Mouse (Mus musculus): ENCODE measurements around the gene Rabgap1l. TPM values are rescaled to one million over a fixed set of nuclear protein-coding genes. Genes with fewer than 3 reads are reported as not detected.
A peak's percentile ranks its signal among the peaks of the same experiment; 100 is the strongest.

Gene Rabgap1l
- total and polyA plus RNA-seq, 2 experiments: 6.4 to 78.7 TPM

DNA sequence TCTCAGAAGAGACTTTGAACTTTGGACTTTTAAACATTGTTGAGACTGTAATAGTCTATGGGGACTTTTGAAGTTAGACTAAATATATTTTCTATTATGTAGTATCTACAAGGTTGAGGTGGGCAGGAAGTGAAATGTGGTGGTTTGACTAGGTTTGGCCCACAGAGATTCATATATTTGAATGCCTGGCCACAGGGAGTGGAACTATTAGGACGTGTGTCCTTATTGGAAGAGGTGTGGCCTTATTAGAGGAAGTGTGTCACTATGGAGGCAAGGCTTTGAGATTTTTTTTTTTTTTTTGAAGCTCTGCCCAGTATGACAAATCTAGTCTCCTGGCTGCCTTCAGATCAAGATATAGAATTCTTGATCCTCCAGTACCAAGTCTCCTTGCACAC, 101.8 kb downstream of the Rabgap1l start:
- H3K4me1 ChIP-seq (ENCODE audit: control insufficient read depth, insufficient read depth, low read length): peaks cover 28% of the 10 kb centered on the region
- peak overlapping the region; percentile 87 for H3K27ac ChIP-seq (replicated peaks; ENCODE audit: insufficient read depth, low read depth, low read length)
- no peak overlapping the region for H3K9ac ChIP-seq (ENCODE audit: low read depth, low read length)
- no peak for TF ChIP-seq CTCF (IDR thresholded peaks at IDR 0.05; ENCODE audit: low read depth, low read length)
- TF ChIP-seq POLR2A (IDR thresholded peaks at IDR 0.05; ENCODE audit: extremely low read depth, insufficient read depth, low read length): no peak
- peak; percentile 72 for DNase-seq (ENCODE audit: extremely low read depth, low read depth, low spot score)
- H3K36me3 ChIP-seq (ENCODE audit: control insufficient read depth, insufficient read depth, low read length): no peaks in the 10 kb centered on the region
- no peaks in the 10 kb centered on the region for H3K27me3 ChIP-seq (ENCODE audit: control insufficient read depth, insufficient read depth, low read length)
- no peak overlapping the region for H3K4me3 ChIP-seq (ENCODE audit: insufficient read depth, low read depth, low read length)
- WGBS: 35% methylated on average over 1 of the region's 1 CpGs
- no peaks in the 10 kb centered on the region for H3K79me2 ChIP-seq (ENCODE audit: control insufficient read depth, insufficient read depth, low read length)

DNA sequence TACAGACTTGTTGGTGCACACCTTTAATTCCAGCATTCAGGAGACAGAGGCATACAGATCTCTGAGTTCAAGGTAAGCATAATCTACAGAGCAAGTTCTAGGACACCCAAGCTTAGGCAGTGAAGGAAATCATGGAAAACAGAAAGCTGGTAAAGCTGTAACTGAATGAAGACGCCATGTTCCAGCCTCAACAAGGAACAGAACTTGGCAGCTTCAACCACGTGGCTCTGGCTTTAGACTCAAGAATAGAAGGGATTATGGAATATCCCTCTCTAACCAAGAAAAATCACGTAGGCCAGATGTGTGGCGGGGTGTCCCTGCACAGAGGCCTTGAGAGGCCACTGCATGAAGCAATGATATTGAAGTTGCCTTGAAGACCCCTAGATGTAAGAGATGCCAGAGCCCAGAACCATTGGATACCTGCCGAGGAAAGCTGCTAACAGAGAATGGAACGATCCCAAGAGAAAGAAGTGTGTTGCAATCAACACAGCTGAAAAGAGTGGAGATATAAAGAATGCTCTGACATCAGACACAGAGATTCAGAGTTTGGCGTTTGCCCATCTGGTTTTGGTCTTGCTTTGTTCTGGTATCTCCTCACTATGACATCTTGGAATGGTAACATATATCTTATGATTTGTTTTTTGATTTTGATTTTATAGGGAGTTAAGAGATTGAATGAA, 102.4 kb downstream of the Rabgap1l start:
- Histone ChIP-seq H3K9ac (ENCODE audit: low read depth, low read length) (no peak overlapping the region), H3K4me1 (ENCODE audit: control insufficient read depth, insufficient read depth, low read length) (peaks cover 28% of the 10 kb centered on the region), H3K4me3 (ENCODE audit: insufficient read depth, low read depth, low read length) (no peak overlapping the region), H3K36me3 (ENCODE audit: control insufficient read depth, insufficient read depth, low read length) (no peaks in the 10 kb centered on the region), H3K27me3 (ENCODE audit: control insufficient read depth, insufficient read depth, low read length) (no peaks in the 10 kb centered on the region), H3K79me2 (ENCODE audit: control insufficient read depth, insufficient read depth, low read length) (no peaks in the 10 kb centered on the region), H3K27ac (replicated peaks; ENCODE audit: insufficient read depth, low read depth, low read length) (peak overlapping the region; percentile 76)
- 36% methylated on average over 7 of the region's 7 CpGs for WGBS
- TF ChIP-seq CTCF (IDR thresholded peaks at IDR 0.05; ENCODE audit: low read depth, low read length): no peak
- no peak for TF ChIP-seq POLR2A (IDR thresholded peaks at IDR 0.05; ENCODE audit: extremely low read depth, insufficient read depth, low read length)
- peak; percentile 83 for DNase-seq (ENCODE audit: extremely low read depth, low read depth, low spot score)

DNA sequence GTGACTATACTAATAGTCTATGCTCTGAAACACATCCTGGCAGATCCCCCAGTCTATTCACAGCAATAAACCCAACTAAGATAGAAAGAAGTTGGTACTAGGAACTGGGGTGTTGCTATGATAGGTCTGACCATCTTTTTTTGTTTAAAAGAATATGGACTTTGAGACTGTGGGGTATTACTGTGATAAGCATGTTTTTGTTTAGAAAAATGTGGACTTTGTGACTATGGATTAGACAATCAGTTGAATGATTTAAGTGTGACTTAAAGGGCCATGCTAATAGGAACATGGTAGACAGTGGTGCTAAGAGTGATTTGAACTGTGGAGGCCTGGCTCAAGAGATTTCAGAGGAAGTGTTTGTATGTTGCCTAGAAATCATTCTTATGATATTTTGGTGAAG, 103.5 kb downstream of the Rabgap1l start:
- peak overlapping the region; percentile 99 for H3K27ac ChIP-seq (replicated peaks; ENCODE audit: insufficient read depth, low read depth, low read length)
- no peak overlapping the region for H3K4me3 ChIP-seq (ENCODE audit: insufficient read depth, low read depth, low read length)
- no peaks in the 10 kb centered on the region for H3K27me3 ChIP-seq (ENCODE audit: control insufficient read depth, insufficient read depth, low read length)
- H3K79me2 ChIP-seq (ENCODE audit: control insufficient read depth, insufficient read depth, low read length): no peaks in the 10 kb centered on the region
- TF ChIP-seq POLR2A (IDR thresholded peaks at IDR 0.05; ENCODE audit: extremely low read depth, insufficient read depth, low read length) (no peak), CTCF (IDR thresholded peaks at IDR 0.05; ENCODE audit: low read depth, low read length) (no peak)
- no peak overlapping the region for H3K9ac ChIP-seq (ENCODE audit: low read depth, low read length)
- peaks cover 28% of the 10 kb centered on the region for H3K4me1 ChIP-seq (ENCODE audit: control insufficient read depth, insufficient read depth, low read length)
- DNase-seq (ENCODE audit: extremely low read depth, low read depth, low spot score): peak; percentile 95
- H3K36me3 ChIP-seq (ENCODE audit: control insufficient read depth, insufficient read depth, low read length): no peaks in the 10 kb centered on the region

DNA sequence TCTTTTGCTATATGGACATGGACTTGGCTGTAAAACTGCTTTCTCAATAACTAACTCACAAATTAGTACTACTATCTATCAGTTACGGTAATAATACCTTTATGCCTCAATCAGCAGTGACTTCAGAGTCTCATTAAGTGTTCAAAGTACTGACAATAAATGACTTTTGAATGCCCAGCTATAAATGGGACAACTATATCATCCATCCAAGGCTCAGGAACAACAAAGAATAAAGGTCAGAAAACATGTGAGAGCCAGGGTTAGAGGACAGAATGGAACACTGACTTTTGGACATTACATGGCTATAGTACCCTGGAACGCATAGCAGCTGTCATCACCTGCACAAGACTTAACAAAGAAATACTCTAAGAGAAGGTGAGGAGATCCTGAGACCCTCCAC, 108.8 kb downstream of the Rabgap1l start:
- WGBS: 91% methylated on average over 2 of the region's 2 CpGs
- H3K4me3 ChIP-seq (ENCODE audit: insufficient read depth, low read depth, low read length): no peak overlapping the region
- no peaks in the 10 kb centered on the region for H3K79me2 ChIP-seq (ENCODE audit: control insufficient read depth, insufficient read depth, low read length)
- no peak overlapping the region for H3K27ac ChIP-seq (replicated peaks; ENCODE audit: insufficient read depth, low read depth, low read length)
- H3K36me3 ChIP-seq (ENCODE audit: control insufficient read depth, insufficient read depth, low read length): peaks cover 4% of the 10 kb centered on the region; the same call in 1 of the 2 replicates
- H3K4me1 ChIP-seq (ENCODE audit: control insufficient read depth, insufficient read depth, low read length): peaks cover 4% of the 10 kb centered on the region
- TF ChIP-seq POLR2A (IDR thresholded peaks at IDR 0.05; ENCODE audit: extremely low read depth, insufficient read depth, low read length) (no peak), CTCF (IDR thresholded peaks at IDR 0.05; ENCODE audit: low read depth, low read length) (no peak)
- H3K9ac ChIP-seq (ENCODE audit: low read depth, low read length): no peak overlapping the region
- no peaks in the 10 kb centered on the region for H3K27me3 ChIP-seq (ENCODE audit: control insufficient read depth, insufficient read depth, low read length)
- peak; percentile 39 for DNase-seq (ENCODE audit: extremely low read depth, low read depth, low spot score)

DNA sequence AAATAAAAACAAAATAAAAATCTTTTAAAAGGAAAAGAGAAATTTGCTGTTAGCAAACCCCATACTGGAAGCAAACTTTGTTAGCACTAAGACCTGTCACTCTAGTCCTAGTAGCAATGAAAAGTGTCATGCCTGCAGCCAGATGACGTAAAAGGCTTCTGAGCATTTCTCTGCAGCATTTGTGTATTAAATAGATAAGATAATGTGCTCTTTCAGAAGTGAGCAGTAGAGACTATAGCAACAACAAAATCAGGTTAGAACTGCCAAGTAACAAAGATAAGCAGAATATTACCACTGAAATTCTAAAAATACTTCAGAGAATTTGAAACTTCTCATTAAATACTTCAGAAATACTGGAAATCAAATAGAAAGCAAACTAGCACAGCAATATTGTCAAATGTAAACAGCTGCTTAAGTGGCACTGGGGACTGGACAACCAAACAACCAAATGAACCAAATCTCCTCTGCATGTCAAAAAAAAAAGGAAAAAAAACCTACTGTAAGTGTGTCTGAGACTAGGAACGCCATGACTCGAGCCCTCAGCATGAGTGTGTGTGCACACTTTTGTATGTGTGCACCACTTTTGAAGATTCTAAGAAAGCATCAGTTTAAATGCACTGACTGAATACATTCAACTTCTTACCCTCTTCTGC, 111.5 kb downstream of the Rabgap1l start:
- no peak for DNase-seq (ENCODE audit: extremely low read depth, low read depth, low spot score)
- 83% methylated on average over 3 of the region's 3 CpGs for WGBS
- H3K27ac ChIP-seq (replicated peaks; ENCODE audit: insufficient read depth, low read depth, low read length): no peak overlapping the region

DNA sequence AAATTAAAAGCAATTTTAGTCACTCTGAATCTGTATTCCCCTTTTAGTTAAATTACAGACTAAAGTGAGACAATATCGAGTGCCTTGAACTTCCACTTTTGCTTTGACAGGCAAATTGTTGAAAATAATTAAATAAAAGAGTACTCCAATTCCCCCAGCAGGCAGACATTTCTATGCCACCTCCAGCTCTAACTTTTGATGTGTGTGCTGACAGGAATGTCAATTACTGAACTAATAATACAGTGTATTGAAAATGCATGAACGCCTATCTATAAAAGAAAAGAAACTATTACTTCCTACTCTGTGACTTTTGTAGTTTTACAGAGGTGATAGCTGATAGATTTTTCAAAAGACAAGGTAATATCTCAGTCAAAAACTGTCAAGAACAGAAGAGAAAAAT, 118.2 kb downstream of the Rabgap1l start:
- no peaks in the 10 kb centered on the region for H3K36me3 ChIP-seq (ENCODE audit: control insufficient read depth, insufficient read depth, low read length)
- H3K27ac ChIP-seq (replicated peaks; ENCODE audit: insufficient read depth, low read depth, low read length): no peak overlapping the region
- H3K4me1 ChIP-seq (ENCODE audit: control insufficient read depth, insufficient read depth, low read length): no peaks in the 10 kb centered on the region
- TF ChIP-seq CTCF (IDR thresholded peaks at IDR 0.05; ENCODE audit: low read depth, low read length) (no peak), POLR2A (IDR thresholded peaks at IDR 0.05; ENCODE audit: extremely low read depth, insufficient read depth, low read length) (no peak)
- H3K79me2 ChIP-seq (ENCODE audit: control insufficient read depth, insufficient read depth, low read length): no peaks in the 10 kb centered on the region
- H3K9ac ChIP-seq (ENCODE audit: low read depth, low read length): no peak overlapping the region
- 90% methylated on average over 2 of the region's 2 CpGs for WGBS
- no peak overlapping the region for H3K4me3 ChIP-seq (ENCODE audit: insufficient read depth, low read depth, low read length)
- DNase-seq (ENCODE audit: extremely low read depth, low read depth, low spot score): no peak
- no peaks in the 10 kb centered on the region for H3K27me3 ChIP-seq (ENCODE audit: control insufficient read depth, insufficient read depth, low read length)

More for the DNA sequence above, 111.5 kb downstream of the Rabgap1l start:
- Histone ChIP-seq H3K27me3 (ENCODE audit: control insufficient read depth, insufficient read depth, low read length) (no peaks in the 10 kb centered on the region), H3K4me1 (ENCODE audit: control insufficient read depth, insufficient read depth, low read length) (no peaks in the 10 kb centered on the region; the same call in 1 of the 2 replicates), H3K79me2 (ENCODE audit: control insufficient read depth, insufficient read depth, low read length) (no peaks in the 10 kb centered on the region), H3K9ac (ENCODE audit: low read depth, low read length) (no peak overlapping the region), H3K4me3 (ENCODE audit: insufficient read depth, low read depth, low read length) (no peak overlapping the region), H3K36me3 (ENCODE audit: control insufficient read depth, insufficient read depth, low read length) (peaks cover 4% of the 10 kb centered on the region; the same call in 1 of the 2 replicates)
- TF ChIP-seq CTCF (IDR thresholded peaks at IDR 0.05; ENCODE audit: low read depth, low read length) (no peak), POLR2A (IDR thresholded peaks at IDR 0.05; ENCODE audit: extremely low read depth, insufficient read depth, low read length) (no peak)
